Mouse (Mus musculus) hindbrain, embryonic 16.5 days (tissue): ENCODE results near the gene Nck2. TPM values are rescaled to one million over a fixed set of nuclear protein-coding genes. Genes with fewer than 3 reads are reported as not detected.
A peak's percentile ranks its signal among the peaks of the same experiment; 100 is the strongest.

Source experiments
- ATAC-seq: fragments of 200-750 bp; cut with Nextera tagmentation; 2 replicates; pipeline ENCODE4 v1.8.0; 2017; ENCODE audit warnings: moderate TSS enrichment, moderate library complexity
- H3K27ac ChIP-seq: fragments of 300-500 bp; sonication (generic); 2 replicates; pipeline ENCODE4 v1.5.1; 2014; ENCODE audit warnings: low read depth, mild to moderate bottlenecking, control low read depth, low read length, moderate library complexity
- H3K27me3 ChIP-seq: fragments of 300-500 bp; sonication (generic); replicated peaks from 2 replicates; pipeline ENCODE4 v1.6.1; 2014; ENCODE audit warnings: low read length; ENCODE audit not compliant: control insufficient read depth, insufficient read depth
- H3K36me3 ChIP-seq: fragments of 300-500 bp; sonication (generic); 2 replicates; pipeline ENCODE4 v1.6.1; 2014; ENCODE audit warnings: mild to moderate bottlenecking, low read length, moderate library complexity, mixed read lengths; ENCODE audit not compliant: control insufficient read depth, insufficient read depth
- H3K4me1 ChIP-seq: fragments of 300-500 bp; sonication (generic); 2 replicates; pipeline ENCODE4 v1.6.1; 2014; ENCODE audit warnings: low read depth, low read length; ENCODE audit not compliant: control insufficient read depth, insufficient read depth
- H3K4me2 ChIP-seq: fragments of 300-500 bp; sonication (generic); 2 replicates; pipeline ENCODE4 v1.6.1; 2014; ENCODE audit warnings: mild to moderate bottlenecking, low read length, control low read depth, moderate library complexity
- H3K4me3 ChIP-seq: fragments of 300-500 bp; sonication (generic); 2 replicates; pipeline ENCODE4 v1.5.1; 2014; ENCODE audit warnings: mild to moderate bottlenecking, low read length, control low read depth, moderate library complexity
- H3K9ac ChIP-seq: fragments of 300-500 bp; sonication (generic); 2 replicates; pipeline ENCODE4 v1.6.1; 2014; ENCODE audit warnings: low read depth, mild to moderate bottlenecking, control low read depth, low read length, moderate library complexity
- H3K9me3 ChIP-seq: fragments of 300-500 bp; sonication (generic); 2 replicates; pipeline ENCODE4 v1.6.1; 2014; ENCODE audit warnings: mild to moderate bottlenecking, low read length, moderate library complexity; ENCODE audit not compliant: control insufficient read depth
- WGBS: fragments of 180-500 bp; shearing (Covaris S2); extraction: QIAGEN DNeasy Blood & Tissue Kit; methylation state at CpG from one replicate; pipeline ENCODE4 v1.1.7; 2014; 5-methylcytosine and 5-hydroxymethylcytosine counted together
- polyA plus RNA-seq: library from polyadenylated mRNA; unstranded; fragments of >200 nt; fragmentation: Nextera tagmentation; extraction: Ambion mirVana; gene quantifications from 2 replicates; pipeline ENCODE4 v1.2.1, GENCODE M21; 2015

The Nck2 gene
- polyA plus RNA-seq, 1 experiment from 2014 or later, result 28.0 TPM

DNA sequence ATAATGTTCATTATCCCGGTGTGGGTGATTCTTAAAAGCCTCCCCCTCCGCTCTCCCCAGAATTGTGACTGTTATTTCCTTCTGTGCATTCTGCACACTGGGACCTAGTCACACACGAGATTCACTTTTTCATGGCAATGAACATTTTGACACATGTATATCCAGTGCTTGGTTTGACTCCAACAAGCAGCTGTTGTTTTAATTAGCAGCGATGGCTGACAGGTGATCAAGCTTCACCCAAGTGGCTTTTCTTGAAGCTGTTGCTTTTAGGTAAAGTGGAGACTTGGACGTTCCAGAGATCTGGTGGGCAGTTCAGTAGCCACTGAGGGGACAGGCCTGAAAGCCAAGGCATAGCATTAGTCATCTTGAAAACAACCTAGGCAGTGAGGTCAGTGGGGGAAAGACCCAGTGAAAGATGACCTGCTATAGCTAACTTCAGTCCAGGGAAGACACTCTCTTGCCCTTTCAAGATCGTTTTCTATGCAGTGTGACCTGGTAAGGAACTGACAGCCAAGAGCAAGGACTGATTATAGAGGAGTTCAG is 17.3 kb upstream of the Nck2 start:
- H3K4me3 ChIP-seq, result no peak overlapping the region
- H3K27me3 ChIP-seq, result no peaks in the 10 kb centered on the region
- H3K4me1 ChIP-seq, result no peaks in the 10 kb centered on the region; the same call in 1 of the 2 replicates
- H3K27ac ChIP-seq, result no peak overlapping the region
- no peak for ATAC-seq
- no peaks in the 10 kb centered on the region for H3K36me3 ChIP-seq
- H3K4me2 ChIP-seq, result no peak overlapping the region
- no peaks in the 10 kb centered on the region for H3K9me3 ChIP-seq
- no peak overlapping the region for H3K9ac ChIP-seq
- WGBS, result 61% methylated on average over 6 of the region's 6 CpGs

DNA sequence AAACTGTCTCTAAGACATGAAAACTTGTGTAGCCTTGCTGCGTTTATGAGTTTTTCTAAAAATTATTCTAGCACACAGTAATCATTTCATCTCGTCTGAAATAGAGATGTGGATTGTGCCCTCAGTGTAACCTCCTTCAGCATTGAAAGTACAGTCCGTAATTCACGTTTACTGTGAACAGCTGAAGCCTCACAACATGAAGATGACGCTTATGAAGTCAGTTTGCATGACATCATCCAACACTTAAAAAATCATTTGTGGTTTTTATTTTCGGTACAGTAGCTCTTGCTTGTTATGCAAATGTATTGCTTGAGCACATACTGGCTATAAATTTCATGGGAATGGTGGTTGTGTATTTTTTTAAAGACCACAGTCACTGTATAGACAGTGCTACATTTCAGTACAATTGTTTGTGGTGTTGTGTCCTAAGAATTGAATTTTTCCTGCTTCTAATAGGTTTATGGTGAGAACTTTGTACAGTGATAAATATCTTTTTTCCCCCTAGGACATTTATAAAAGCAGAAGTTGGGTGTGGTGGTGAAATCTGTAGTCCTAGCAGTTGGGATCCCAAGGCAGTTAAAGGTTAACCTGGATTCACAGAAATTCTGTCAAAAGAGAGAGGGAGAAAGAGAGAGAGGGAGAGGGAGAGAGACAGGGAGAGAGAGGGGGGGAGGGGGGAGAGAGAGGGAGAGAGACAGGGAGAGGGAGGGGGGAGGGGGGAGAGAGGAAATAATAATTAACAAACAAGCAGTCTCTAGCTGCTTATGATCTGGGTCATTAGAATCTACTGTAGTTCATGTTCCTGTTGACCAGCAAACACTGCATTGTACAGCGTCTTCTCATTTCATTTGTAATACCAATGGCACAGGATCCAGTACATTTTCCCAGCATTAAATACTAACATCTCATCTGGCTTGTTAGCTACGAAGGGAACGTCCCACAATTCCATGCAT is 14.2 kb upstream of the Nck2 start:
- H3K4me3 ChIP-seq, result no peak overlapping the region
- no peak overlapping the region for H3K9ac ChIP-seq
- 82% methylated on average over 9 of the region's 9 CpGs for WGBS
- H3K9me3 ChIP-seq, result no peaks in the 10 kb centered on the region
- H3K4me1 ChIP-seq, result no peaks in the 10 kb centered on the region; the same call in 1 of the 2 replicates
- no peak for ATAC-seq
- H3K4me2 ChIP-seq, result no peak overlapping the region
- H3K36me3 ChIP-seq, result no peaks in the 10 kb centered on the region
- H3K27ac ChIP-seq, result no peak overlapping the region
- H3K27me3 ChIP-seq, result no peaks in the 10 kb centered on the region

DNA sequence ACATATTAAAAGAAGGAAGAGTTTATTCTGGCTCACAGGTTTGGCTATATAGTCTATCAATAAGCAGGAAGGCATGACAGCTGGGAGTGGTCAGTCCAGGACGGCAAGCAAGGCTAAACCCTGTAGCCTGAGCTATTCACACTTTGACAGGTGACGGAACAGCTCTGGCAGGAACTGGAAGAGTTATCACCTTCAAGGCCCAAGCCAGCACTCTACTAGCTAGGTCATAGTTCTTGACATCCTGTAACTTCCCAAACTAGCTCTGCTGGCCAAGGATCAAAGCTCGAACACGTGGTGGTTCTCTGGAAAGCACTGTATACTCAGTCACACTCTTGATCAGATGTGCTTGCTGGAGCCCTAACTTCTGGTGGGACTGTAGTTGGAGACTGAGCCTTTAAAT is 10.5 kb upstream of the Nck2 start:
- ATAC-seq, result no peak

DNA sequence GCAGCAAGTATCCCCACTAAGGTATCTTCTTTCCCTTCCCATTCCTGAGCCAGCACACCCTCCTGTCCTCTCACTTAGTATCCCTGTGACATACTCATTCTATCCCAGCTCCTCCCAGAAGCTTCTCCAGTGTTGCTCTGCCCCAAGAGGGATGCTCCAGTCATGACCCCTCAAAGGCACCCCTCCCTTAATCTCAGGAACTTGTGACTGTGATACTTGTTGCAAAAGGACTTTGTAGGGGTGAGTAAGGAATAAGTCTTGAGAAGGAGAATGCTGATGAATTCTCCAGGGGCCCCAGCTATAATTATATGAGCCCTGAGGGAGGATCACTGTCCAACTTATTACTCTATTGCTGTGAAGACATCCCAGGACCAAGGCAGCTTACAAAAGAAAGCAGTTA is 7.8 kb upstream of the Nck2 start:
- no peaks in the 10 kb centered on the region for H3K36me3 ChIP-seq
- no peaks in the 10 kb centered on the region for H3K27me3 ChIP-seq
- H3K4me3 ChIP-seq, result no peak overlapping the region
- no peak overlapping the region for H3K4me2 ChIP-seq
- no peaks in the 10 kb centered on the region for H3K9me3 ChIP-seq
- H3K27ac ChIP-seq, result no peak overlapping the region
- H3K4me1 ChIP-seq, result no peaks in the 10 kb centered on the region
- no peak overlapping the region for H3K9ac ChIP-seq
- no peak for ATAC-seq

More for the DNA sequence above, 10.5 kb upstream of the Nck2 start:
- Histone ChIP-seq H3K4me2 (no peak overlapping the region), H3K4me3 (no peak overlapping the region), H3K9me3 (no peaks in the 10 kb centered on the region), H3K36me3 (no peaks in the 10 kb centered on the region), H3K27ac (no peak overlapping the region), H3K27me3 (no peaks in the 10 kb centered on the region), H3K4me1 (no peaks in the 10 kb centered on the region), H3K9ac (no peak overlapping the region)
- 79% methylated on average over 4 of the region's 4 CpGs for WGBS

DNA sequence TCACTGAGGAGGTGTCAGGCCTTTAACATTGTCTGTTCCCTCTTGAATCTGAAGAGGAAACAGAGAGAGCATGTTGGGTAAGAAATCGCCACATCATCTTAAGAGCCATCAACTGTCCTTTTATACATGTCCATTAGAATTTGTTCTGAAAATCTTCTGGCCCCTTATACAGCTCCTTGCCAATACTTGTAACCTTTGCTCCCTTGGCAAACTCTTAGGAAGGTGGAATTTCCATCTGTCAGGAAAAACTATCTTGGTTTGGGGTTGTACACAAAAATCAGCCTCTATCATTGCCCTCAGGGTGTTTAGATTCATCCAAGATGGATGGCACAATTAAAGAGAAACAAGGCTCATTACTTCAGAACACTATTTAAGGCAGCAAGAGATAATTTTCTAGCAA is 5.1 kb upstream of the Nck2 start:
- no peaks in the 10 kb centered on the region for H3K27me3 ChIP-seq
- no peaks in the 10 kb centered on the region for H3K36me3 ChIP-seq
- no peak for ATAC-seq
- no peak overlapping the region for H3K27ac ChIP-seq
- H3K9ac ChIP-seq, result no peak overlapping the region
- H3K4me3 ChIP-seq, result no peak overlapping the region
- 98% methylated on average over 1 of the region's 1 CpGs for WGBS
- no peaks in the 10 kb centered on the region for H3K4me1 ChIP-seq
- no peaks in the 10 kb centered on the region for H3K9me3 ChIP-seq
- H3K4me2 ChIP-seq, result no peak overlapping the region

DNA sequence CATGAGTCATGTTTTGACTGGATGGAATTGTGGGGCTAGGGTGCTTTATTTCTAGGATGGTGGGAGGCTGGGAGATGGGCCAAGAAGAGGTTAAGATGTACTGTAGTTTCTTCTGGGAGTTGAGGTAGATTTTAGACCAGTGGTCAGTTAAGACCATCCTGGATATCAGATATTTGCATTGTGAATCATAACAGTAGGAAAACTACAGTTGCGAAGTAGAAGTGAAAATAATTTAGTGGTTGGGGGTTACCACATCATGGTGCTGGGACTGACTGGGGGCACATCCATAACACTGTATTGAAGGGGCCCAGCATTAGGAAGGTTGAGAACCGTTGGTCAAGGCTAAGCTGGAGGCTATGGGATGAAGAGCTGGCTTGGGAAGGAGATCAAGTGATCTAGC is 1.8 kb upstream of the Nck2 start:
- H3K4me2 ChIP-seq, result no peak overlapping the region
- H3K9ac ChIP-seq, result no peak overlapping the region
- no peak for ATAC-seq
- no peaks in the 10 kb centered on the region for H3K27me3 ChIP-seq
- H3K36me3 ChIP-seq, result no peaks in the 10 kb centered on the region
- H3K4me3 ChIP-seq, result no peak overlapping the region
- 90% methylated on average over 2 of the region's 2 CpGs for WGBS
- H3K27ac ChIP-seq, result no peak overlapping the region
- H3K9me3 ChIP-seq, result no peaks in the 10 kb centered on the region
- H3K4me1 ChIP-seq, result peaks cover 10% of the 10 kb centered on the region

DNA sequence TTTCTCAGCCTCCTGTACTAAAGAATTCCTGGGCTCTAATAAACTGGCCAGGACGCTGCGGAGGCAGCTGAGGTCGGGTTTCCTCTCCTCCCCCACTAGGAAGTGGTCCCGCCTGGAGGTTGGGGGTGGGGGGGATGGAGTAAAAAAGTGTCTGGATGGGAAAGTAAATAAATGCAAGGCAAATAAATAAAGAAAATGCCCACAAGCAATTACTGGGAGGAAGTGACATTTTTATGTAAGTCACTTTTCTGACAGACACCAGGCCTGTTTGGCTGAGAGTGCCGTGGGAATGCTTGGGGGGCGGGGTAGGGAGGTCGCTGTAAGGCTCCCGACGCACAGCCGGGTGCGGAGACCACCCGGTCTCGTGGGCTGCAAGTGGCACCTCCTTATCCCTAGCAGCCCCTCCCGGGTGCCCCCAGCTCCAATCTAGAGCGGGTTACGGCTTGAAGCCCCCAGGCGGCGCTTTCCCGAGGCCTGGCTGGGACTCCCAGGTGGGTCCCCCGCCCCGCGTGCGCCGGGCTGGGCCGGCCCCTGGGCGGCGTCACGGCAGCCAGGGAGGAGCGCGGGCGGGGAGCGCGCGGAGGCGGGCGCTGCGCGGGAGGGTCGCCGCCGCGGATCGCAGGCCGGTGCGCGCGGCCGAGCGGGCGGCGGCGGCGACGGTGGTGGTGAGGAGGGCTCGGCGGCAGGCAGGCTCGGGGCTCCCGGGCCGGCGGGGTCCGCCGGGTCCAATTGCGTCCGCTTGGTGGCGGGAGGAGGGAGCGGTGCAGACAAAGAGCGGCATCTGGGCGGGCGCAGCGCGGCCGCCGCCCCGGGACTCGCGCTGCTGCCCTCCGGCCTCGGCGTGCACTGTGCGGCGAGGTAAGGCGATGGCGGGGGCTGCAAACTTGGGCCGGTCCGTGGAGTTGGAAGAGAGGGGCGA is 1.1 kb downstream of the Nck2 start:
- no peaks in the 10 kb centered on the region for H3K36me3 ChIP-seq
- H3K9me3 ChIP-seq, result no peaks in the 10 kb centered on the region
- peak overlapping the region; percentile 97 for H3K9ac ChIP-seq
- peak; percentile 96 for ATAC-seq
- H3K4me3 ChIP-seq, result peak overlapping the region; percentile 98
- H3K4me1 ChIP-seq, result peaks cover 19% of the 10 kb centered on the region
- H3K4me2 ChIP-seq, result peak overlapping the region; percentile 73
- peak overlapping the region; percentile 90 for H3K27ac ChIP-seq
- no peaks in the 10 kb centered on the region for H3K27me3 ChIP-seq
- under 1% methylated on average over 65 of the region's 86 CpGs for WGBS

DNA sequence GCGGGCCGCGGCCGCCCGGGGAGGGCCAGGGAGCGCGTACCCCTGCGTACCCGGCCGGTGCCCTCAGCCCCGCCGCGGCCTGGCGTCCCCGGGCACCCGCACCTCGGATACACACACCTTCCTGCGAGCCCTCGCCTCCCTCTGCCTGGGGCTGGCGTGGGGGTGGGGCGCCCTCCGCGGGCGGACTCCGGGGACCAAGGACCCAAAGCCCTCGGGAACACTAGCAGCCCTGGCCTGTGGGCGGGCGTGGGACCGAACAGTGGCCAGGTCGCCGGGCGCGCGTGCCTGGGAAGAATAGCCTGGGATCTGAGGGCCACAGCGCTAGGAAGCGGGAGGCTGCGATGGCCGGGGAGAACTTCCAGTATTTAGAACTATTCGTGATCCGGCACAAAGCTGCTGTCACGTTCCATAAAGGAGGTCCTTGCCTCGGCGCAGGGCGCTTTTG is 1.7 kb downstream of the Nck2 start:
- no peak for ATAC-seq
- H3K4me2 ChIP-seq, result peak overlapping the region; percentile 73
- under 1% methylated on average over 27 of the region's 44 CpGs for WGBS

More for the DNA sequence above, 1.7 kb downstream of the Nck2 start:
- Histone ChIP-seq H3K4me3 (peak overlapping the region; percentile 98), H3K4me1 (peaks cover 22% of the 10 kb centered on the region), H3K9ac (peak overlapping the region; percentile 97), H3K9me3 (no peaks in the 10 kb centered on the region), H3K27ac (peak overlapping the region; percentile 90), H3K27me3 (no peaks in the 10 kb centered on the region), H3K36me3 (no peaks in the 10 kb centered on the region)
